Mouse (Mus musculus): Measurements from ENCODE around the gene Tcap. TPM values are rescaled to one million over a fixed set of nuclear protein-coding genes. Genes with fewer than 3 reads are reported as not detected.
"Not testable (repeated sequence)": the region's sequence is repeated elsewhere in the genome, so short reads cannot be mapped to it uniquely, and the experiment has no call there.

Gene Tcap
- total RNA-seq, 1 experiment from 2014 or later: not detected

DNA sequence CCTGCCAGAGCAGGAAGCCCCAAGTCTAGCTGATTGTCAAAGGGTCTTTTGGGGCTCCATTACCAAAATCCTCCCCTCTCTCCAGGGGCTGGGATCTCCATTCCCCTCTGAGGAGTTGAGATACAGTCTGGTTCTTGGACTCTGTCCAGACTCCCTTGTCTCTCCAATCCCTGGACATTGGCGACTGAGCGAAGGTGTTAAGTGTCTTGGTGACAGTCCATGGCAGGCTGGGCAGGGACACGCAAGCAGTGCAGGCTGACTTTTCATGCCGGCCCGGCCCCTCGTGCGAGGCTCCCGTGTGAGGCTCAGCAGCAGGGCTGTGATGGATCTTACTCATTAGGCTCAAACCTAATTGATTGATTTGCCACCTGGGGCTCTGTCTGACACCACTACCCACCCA, 9.3 kb upstream of the Tcap start:
- no peak for ATAC-seq (ENCODE audit: extremely low read depth, insufficient number of reproducible peaks, low FRiP score, poor library complexity, severe bottlenecking)

DNA sequence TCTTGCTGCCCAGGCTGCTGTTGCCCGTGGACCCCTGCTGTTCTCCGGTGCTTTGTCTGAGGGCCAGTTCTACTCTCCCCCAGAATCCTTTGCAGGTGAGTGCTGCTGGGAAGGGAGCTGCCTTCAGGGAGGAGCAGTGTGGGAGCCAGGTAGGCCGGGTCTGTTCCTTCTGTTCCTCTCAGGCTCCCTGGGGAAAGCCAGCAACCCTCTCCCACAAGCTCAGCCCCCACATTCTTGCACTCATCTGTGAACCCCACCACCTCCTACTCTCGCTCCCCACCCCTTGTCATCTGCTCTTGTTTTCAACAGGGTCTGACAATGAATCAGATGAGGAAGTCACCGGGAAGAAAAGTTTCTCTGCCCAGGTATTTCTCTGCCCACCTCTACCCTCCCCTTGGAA, 6.9 kb upstream of the Tcap start:
- ATAC-seq (ENCODE audit: extremely low read depth, insufficient number of reproducible peaks, low FRiP score, poor library complexity, severe bottlenecking): no peak

DNA sequence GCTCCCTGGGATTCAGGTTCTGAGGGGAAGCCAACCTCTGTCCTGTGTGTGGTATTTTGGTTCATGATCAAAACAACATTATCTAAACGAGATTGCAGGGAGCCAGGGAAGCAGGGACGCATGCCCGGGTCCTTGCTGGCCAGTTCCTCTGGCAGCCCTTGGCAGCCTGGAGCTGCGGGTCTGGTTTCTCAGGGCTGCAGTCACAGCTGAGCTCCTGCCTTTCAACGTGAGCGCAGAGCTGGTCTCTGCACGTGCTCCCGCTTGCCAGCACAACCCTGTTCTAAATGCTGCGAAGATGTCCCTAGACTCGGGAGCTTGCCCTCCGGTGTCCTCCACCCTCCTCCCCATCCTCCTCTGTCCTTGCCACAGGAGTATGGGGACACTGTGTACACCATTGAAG, 5.8 kb upstream of the Tcap start:
- ATAC-seq (ENCODE audit: extremely low read depth, insufficient number of reproducible peaks, low FRiP score, poor library complexity, severe bottlenecking): no peak

DNA sequence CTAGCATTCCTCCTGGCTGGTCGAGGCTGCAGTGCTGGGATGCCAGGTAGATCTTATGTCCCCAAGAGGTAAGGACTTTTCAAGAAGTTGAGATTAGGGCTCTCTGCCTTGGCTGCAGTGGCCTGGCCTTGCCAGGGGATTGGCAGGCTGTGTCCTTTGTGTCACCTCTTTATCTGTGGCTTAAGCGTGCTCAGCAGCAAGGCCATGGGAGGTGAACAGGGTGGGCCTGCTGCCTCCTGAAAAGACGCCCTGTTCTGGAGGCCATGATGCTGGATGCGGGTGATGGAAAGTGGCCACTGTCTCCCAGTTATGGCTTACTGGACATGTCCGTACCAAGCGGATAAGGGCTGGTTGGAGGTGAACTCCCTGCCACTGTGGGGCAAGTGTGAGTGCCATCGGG, 4.2 kb upstream of the Tcap start:
- ATAC-seq (ENCODE audit: extremely low read depth, insufficient number of reproducible peaks, low FRiP score, poor library complexity, severe bottlenecking): no peak

DNA sequence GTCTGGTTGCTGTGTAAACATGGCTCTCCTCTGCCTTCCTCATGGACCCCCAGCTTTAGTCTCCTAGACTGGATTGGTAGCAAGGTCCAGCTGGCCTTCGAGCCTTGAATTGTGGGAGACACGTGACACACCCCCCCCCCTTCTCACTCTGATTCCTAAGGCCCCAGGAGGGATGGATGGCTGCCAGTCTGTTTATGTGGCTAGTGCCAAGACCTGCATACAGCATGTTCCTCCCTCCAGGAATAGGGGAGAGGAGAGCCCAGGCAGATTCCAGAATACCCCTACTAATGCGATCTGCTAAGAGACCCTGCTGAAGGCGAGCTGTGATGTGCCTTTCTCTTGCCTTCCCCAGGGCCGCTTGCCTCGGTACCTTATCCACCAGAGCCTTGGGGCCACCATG, 3.5 kb upstream of the Tcap start:
- no peak for ATAC-seq (ENCODE audit: extremely low read depth, insufficient number of reproducible peaks, low FRiP score, poor library complexity, severe bottlenecking)

DNA sequence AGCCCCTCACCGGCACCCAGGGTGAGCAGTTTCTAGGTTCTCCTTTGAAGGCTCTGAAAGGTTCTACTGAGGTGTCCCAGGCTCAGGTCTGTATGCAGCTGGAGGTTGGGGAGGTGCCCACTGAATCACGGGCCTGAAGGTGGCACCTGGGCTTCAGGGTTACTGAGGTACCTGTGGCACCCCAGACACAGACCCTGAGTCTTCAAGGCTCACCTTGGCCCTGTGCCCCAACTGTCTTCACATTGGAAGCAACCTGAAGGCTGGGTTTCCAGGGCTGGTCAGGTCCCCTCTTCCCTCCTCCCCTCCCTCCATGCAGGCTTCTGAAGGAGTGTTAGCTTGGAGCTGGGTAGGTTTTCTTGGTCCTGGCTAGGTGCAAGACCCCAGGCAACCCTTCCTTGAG, 2.0 kb upstream of the Tcap start:
- ATAC-seq (ENCODE audit: extremely low read depth, insufficient number of reproducible peaks, low FRiP score, poor library complexity, severe bottlenecking): no peak

DNA sequence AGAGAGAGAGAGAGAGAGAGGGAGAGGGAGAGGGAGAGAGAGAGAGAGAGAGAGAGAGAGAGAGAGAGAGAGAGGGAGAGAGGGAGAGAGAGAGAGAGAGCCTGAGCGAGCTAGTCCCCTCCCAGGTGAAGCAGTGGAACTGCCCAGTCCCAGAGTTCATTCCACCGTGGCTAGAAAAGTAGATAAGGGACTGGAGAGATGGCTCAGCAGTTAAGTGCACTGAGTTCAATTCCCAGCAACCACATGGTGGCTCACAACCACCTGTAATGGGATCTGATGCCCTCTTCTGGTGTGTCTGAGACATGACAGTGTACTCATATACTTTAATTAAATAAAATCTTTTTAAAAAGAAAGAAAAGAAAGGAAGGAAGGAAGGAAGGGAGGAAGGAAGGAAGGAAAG, 1.2 kb upstream of the Tcap start:
- ATAC-seq (ENCODE audit: extremely low read depth, insufficient number of reproducible peaks, low FRiP score, poor library complexity, severe bottlenecking): not testable (repeated sequence)

DNA sequence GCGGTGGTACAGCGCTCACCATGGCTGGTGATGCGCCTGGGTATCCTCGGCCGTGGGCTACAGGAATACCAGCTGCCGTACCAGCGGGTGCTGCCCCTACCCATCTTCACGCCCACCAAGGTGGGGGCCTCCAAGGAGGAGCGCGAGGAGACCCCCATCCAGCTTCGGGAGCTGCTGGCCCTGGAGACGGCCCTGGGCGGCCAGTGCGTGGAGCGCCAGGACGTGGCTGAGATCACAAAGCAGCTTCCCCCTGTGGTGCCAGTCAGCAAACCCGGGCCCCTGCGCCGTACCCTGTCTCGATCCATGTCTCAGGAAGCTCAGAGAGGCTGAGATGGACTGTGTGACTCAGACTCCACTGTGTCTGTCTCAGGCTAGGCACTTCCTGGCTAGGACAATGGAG, 605 bp downstream of the Tcap start:
- ATAC-seq (ENCODE audit: extremely low read depth, insufficient number of reproducible peaks, low FRiP score, poor library complexity, severe bottlenecking): no peak

DNA sequence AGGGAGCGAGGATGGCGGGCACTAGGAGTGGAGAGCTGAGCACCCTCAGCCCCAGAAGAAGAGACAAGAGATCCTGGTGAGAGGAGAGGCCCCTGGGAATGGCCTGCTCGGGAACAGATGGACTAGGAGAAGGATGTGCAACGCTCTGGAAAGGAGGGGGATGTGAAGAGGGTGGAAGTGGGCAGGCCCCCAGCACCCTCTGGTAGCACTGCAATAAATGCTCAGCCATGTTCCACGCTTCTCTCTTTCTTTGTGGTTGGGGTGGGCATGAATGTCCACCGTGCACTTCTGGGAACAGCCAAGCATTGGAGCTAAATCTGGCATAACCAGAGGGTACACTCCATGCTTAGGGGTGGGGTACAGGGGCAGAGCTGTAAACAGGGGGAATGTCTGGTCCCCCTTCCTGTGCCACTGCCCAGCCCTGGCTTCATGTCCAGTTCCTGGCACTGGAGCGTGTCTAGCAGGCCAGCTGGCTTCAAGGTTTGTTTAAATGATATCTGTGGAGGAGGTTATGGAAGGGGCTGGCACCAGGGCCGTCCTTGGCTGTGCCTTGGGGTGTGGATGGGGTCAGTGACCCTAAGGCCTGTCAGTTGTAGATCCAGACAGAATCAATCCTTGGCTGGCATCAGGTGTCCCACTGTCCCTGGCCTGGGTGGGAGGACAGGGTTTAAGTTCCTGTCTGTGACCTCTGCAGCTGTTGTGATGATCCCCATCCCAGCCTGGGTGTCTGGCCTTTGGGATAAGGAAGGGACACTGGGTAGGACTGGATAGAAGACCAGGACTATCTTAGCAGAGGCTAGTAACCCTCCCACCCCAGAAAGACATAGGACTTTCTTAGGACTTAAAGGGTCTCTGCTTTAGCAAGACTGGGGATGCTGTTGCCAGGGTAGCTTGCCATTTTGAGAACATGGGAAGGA, 1.4 kb downstream of the Tcap start:
- no peak for ATAC-seq (ENCODE audit: extremely low read depth, insufficient number of reproducible peaks, low FRiP score, poor library complexity, severe bottlenecking)

DNA sequence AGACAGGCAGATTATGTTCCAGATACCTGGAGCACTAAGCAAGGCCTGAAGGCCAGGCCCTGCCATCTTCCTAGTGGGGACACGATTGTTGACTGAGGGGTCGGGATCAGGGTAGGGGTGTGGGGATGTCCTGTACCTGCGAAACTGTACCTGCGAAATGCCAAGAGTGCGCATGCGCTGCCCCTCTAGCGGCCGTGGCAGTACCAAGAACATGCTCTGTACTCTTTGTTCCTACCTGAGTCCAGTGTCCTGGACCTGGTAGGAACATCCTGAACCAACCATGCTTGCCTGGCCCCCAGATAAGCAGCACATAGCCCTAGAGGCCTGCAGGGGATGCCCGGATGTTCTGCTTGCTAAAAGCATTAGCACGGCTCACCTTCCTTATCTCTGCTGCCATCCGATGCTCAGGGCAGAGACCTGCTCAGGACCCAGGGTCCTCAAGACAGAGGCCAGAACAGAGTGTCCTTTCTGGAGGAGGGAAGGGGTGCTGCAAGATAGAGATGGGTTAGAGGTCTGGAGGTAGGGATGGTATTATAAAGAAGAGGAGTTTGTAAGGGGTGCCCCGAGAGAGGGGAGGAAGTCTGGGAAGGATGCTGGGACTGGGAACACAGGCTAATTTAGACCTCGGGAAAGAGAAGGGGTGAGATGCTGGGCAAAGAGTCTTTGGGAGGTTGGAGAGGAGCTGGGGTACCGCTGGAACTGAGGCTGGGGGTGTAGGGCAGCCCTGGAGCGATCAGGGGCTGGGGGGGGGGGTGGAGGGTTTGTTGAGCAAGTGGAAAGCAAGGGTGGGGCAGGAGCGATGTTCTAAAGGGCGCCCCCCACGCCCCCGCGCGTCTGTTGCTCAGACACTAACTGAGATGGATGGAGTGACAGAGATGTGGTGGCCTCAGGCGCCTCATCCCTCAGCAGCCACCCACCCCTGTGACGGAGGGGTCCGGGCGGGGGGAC, 2.3 kb downstream of the Tcap start, which contains the start of gene Pnmt:
Gene Pnmt (plus strand): TSS at position 813 of the 948 bp plus-strand sequence.
- no peak for ATAC-seq (ENCODE audit: extremely low read depth, insufficient number of reproducible peaks, low FRiP score, poor library complexity, severe bottlenecking)

DNA sequence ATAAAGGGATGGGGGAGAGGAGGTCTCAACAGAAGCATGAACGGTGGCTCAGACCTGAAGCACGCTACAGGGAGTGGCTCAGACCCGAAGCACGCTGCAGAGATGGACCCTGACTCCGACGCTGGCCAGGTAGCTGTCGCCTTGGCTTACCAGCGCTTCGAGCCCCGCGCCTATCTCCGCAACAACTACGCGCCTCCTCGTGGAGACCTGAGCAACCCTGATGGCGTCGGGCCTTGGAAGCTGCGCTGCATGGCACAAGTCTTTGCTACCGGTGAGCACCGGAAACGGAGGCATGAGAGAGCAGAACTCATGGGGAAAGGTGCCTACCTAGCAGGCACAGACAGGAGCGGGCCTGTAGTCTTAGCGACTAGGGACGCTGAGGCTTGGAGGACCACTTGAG, 3.0 kb downstream of the Tcap start:
- no peak for ATAC-seq (ENCODE audit: extremely low read depth, insufficient number of reproducible peaks, low FRiP score, poor library complexity, severe bottlenecking)

DNA sequence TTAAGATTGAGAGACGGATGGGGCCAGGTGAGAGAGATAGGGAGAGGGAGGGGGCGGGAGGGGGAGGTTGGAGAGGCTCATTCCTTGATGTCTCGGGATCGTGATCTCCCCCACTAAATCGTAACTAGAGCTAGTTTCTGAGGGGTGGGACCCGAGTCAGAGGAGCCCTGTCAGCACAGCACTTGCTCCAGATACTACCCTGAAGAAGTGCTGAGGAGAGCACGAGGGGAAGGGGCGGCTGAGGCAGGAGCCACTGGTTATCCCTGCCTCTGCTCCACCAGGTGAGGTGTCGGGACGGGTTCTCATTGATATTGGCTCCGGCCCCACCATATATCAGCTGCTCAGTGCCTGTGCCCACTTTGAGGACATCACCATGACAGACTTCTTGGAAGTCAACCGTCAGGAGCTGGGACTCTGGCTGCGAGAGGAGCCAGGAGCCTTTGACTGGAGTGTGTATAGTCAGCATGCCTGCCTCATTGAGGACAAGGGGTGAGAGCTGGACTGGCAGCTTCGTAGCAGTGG, 3.5 kb downstream of the Tcap start:
- no peak for ATAC-seq (ENCODE audit: extremely low read depth, insufficient number of reproducible peaks, low FRiP score, poor library complexity, severe bottlenecking)

DNA sequence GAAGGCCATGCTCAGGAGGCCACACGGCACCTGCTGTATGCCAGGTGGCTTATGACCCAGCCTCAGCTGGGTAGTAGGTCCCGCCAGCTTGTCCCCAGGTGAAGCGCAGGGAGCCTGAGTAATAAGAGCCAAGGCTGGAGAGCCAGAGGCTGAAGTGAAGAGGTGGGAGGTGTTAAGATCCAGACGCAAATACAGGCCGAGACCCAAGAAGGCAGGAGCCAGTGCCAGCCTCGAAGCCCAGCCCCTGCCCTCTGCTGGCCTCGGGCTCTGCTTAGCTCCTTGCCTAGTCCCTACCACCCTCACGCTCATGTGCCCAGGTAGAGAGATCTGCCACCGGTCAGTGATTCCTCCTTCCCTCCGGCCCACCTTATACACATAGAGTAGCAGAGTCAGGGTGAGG, 4.7 kb downstream of the Tcap start:
- no peak for ATAC-seq (ENCODE audit: extremely low read depth, insufficient number of reproducible peaks, low FRiP score, poor library complexity, severe bottlenecking)

DNA sequence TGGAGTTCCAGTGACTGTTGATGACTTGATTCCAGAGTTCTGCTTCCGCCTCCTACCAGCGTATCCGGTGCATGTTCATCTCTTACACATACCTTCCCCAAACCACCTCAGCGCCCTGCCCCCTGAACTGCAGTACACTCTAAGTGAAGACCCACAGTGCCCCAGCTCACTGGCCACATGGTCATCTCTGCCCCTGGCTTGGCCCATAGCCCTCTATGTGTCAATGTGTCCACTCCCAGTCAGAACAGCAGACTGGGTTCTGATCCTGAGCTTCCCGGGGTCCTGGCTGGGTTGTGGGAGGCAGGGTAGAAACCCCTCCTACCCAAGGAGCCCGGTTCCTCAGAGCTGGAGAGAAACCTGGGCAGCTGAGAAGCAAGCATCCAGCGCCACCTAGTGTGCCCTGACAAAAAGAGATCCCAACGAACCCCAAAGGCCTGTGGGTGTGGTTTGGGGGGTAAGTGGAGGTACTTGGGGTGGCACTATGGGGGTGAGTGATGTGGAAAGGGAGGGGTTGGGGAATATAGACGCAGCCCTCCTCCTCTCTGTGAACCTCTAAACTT, 5.7 kb downstream of the Tcap start:
- ATAC-seq (ENCODE audit: extremely low read depth, insufficient number of reproducible peaks, low FRiP score, poor library complexity, severe bottlenecking): no peak

DNA sequence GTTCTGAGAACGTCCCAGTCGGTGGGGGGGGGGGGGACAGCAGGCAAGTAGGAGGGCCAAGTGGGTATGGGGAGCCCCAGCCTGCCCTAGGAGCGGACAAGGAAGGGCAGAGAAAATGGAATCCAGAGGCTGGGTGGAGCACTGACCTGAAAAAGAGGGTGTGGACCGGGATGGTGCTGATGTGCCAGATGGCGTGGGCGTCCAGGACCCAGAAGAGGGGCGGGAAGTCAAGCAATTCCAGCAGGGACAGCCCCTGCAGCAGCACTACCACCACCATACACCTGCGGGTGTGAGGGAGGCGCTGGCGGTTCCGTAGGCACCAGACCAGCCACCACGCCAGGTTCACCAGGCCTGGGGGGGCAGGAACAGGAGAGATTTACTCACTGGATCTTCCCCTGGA, 6.5 kb downstream of the Tcap start:
- ATAC-seq (ENCODE audit: extremely low read depth, insufficient number of reproducible peaks, low FRiP score, poor library complexity, severe bottlenecking): no peak

DNA sequence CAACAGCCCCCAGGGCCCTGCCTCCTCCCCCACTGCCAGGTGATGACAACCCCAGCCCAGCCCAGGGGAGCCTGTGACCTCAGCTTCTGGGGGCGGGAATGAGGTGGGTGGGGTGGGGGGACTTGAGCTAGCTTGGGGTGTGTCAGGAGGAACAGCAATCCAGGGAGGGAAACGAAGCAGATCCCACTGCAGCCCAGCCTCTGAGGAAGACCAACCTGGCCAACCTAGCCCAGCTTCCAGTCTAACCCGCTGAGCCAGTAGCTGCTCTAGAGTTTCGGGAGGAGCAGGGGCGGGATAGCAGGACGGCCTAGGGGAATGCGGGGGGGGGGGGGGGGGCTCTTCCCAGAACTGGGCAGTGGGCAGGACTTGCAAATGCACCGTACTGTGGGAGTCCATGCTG, 8.4 kb downstream of the Tcap start:
- no peak for ATAC-seq (ENCODE audit: extremely low read depth, insufficient number of reproducible peaks, low FRiP score, poor library complexity, severe bottlenecking)

DNA sequence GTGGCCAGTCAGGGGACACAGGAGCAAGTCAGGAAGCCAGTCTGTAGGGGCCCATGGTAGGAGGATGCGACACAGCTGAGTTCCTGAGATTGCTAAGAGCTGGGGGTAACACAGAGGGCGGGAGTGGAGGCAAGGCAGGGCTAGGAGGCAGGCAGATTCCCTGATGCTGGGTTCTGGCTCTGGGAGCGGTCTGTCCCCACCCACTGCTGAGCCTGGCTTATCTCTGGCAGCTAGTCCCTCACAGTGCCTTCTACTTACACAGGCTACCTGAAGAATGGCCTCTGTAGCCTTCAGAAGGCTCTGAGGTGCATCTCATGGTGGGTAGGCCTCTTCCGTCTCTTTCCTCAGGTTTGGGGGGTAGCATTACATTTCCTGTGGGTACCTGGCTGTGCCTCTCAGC, 9.0 kb downstream of the Tcap start:
- no peak for ATAC-seq (ENCODE audit: extremely low read depth, insufficient number of reproducible peaks, low FRiP score, poor library complexity, severe bottlenecking)

DNA sequence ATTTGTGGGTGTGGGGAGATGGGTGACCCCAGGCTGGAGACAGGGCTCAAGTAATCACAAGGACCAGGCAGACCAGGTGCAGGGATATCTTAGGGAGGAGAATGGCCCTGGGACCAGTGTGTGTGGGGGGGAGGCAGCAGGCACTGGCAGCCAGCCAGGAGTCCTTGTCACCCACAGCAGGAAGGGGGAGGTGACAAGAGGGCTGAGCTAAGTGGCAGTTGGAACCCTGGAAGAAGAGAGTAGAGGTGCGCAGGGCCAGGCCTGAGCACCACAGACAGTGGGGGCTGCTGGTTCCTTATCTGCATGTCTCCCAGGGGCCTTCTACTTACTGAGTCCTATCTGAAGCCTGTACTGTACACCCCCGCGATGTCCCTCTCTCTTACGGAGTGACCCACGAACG, 9.7 kb downstream of the Tcap start:
- no peak for ATAC-seq (ENCODE audit: extremely low read depth, insufficient number of reproducible peaks, low FRiP score, poor library complexity, severe bottlenecking)

DNA sequence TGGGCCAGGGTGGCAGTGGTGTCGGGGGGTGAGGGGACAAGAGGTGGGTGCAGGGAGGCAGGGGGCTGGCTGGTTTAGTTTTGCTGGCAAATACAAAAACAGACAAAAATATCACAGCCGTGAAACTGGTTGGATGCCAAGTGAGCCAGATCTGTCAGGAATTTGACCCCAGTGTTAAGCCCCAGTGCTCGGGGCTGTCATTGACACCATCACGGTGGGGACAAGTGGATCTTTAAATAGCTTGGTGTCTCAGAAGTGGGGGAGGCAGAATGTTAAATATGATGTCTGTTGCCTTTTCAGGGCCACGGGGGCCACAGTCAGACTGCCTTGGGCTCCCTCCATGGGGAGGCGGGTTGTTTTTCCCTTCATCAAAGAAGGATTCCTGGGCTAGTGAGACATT, 10.7 kb downstream of the Tcap start:
- no peak for ATAC-seq (ENCODE audit: extremely low read depth, insufficient number of reproducible peaks, low FRiP score, poor library complexity, severe bottlenecking)
